Mouse (Mus musculus): ENCODE measurements at regions not wholly inside any gene's neighbourhood (a gene's known extent, or its start where the extent isn't known, plus 50 kb on each side); places are given as distances from the start of the nearest gene placed in this dataset.

DNA sequence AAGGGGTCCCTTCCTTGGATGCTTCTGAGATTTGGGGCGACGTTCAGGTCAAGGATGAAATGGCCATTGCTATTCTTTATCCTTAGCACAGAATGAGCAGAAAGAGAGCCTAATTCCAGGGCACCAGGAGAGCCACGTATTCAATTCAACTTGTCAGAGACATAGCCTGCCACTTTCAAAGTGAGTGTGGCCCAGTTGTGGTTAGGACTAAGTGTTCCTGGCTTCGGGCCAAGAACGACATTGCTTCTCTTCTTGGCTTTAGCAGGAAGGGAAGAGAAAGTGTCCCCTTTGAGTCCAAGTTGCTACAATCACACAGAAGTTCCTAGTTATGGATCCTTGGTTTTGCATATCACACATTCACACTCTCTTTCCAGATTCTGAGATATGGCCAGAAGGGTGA, 964.0 kb downstream of the Epha4 start:
- Histone ChIP-seq H3K4me1 (ENCODE audit: insufficient read depth, low read length) (no peaks in the 10 kb centered on the region), H3K27me3 (ENCODE audit: insufficient read depth, low read length) (no peaks in the 10 kb centered on the region), H3K27ac (no peak overlapping the region), H3K4me2 (ENCODE audit: low read depth, low read length) (no peak overlapping the region), H3K36me3 (ENCODE audit: insufficient read depth, low read length) (no peaks in the 10 kb centered on the region), H3K9me3 (ENCODE audit: low read length) (no peaks in the 10 kb centered on the region), H3K4me3 (ENCODE audit: low read length) (no peak overlapping the region), H3K9ac (replicated peaks; ENCODE audit: low read length) (no peak overlapping the region)
- no peak for TF ChIP-seq CTCF (IDR thresholded peaks at IDR 0.05; ENCODE audit: low read depth)
- 69% methylated on average over 5 of the region's 5 CpGs for WGBS
- DNase-seq (ENCODE audit: low spot score) (peak; percentile 26), ATAC-seq (no peak)

DNA sequence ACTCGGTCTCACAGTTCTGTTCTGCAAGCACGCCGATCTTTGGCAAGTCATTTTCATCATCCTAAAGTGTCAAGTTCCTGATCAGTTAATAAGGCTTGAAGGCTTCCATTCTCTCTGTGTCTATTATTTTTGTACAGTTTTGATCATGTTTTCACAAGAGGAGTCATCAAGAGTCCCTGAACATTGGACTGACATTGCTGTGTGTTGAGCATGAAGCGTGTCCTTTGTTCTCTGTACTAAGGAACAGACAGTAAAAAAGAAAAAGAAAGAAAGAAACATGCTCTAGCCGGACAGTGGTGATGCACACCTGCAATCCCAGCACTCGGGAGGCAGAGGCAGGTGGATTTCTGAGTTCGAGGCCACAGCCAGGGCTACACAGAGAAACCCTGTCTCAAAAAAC, 955.4 kb downstream of the Epha4 start:
- H3K9ac ChIP-seq (replicated peaks; ENCODE audit: low read length), result no peak overlapping the region
- no peak overlapping the region for H3K27ac ChIP-seq
- no peak overlapping the region for H3K4me2 ChIP-seq (ENCODE audit: low read depth, low read length)
- WGBS, result 85% methylated on average over 7 of the region's 7 CpGs
- no peaks in the 10 kb centered on the region for H3K9me3 ChIP-seq (ENCODE audit: low read length)
- H3K27me3 ChIP-seq (ENCODE audit: insufficient read depth, low read length), result no peaks in the 10 kb centered on the region
- no peaks in the 10 kb centered on the region for H3K4me1 ChIP-seq (ENCODE audit: insufficient read depth, low read length)
- DNase-seq (ENCODE audit: low spot score) (no peak), ATAC-seq (no peak)
- TF ChIP-seq CTCF (IDR thresholded peaks at IDR 0.05; ENCODE audit: low read depth), result no peak
- no peak overlapping the region for H3K4me3 ChIP-seq (ENCODE audit: low read length)
- no peaks in the 10 kb centered on the region for H3K36me3 ChIP-seq (ENCODE audit: insufficient read depth, low read length)

DNA sequence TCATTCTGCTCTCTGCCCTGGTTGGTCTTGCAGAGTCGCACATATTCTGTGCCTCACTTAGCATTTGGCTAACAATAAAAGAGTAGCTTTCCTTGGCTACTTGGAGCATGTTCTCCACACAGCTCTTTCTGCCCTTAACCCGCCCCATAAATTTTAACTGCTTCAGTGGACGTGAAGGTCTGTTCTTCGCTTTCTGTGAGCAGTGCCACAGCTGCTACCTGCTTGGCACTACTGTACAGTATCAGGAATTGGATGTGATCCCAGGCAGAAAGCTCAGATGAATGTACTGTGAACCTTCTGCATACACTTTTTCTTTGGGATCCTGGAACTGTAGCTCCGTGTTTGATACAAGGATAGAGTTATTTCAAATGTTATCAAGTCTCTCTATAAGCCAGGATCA, 939.4 kb downstream of the Epha4 start:
- Histone ChIP-seq H3K36me3 (ENCODE audit: insufficient read depth, low read length) (no peaks in the 10 kb centered on the region), H3K27ac (no peak overlapping the region), H3K4me2 (ENCODE audit: low read depth, low read length) (no peak overlapping the region), H3K4me1 (ENCODE audit: insufficient read depth, low read length) (no peaks in the 10 kb centered on the region), H3K4me3 (ENCODE audit: low read length) (no peak overlapping the region), H3K9me3 (ENCODE audit: low read length) (no peaks in the 10 kb centered on the region), H3K27me3 (ENCODE audit: insufficient read depth, low read length) (no peaks in the 10 kb centered on the region), H3K9ac (replicated peaks; ENCODE audit: low read length) (no peak overlapping the region)
- WGBS, result 44% methylated on average over 5 of the region's 5 CpGs
- DNase-seq (ENCODE audit: low spot score) (peak; percentile 78), ATAC-seq (peak; percentile 85)
- no peak for TF ChIP-seq CTCF (IDR thresholded peaks at IDR 0.05; ENCODE audit: low read depth)

DNA sequence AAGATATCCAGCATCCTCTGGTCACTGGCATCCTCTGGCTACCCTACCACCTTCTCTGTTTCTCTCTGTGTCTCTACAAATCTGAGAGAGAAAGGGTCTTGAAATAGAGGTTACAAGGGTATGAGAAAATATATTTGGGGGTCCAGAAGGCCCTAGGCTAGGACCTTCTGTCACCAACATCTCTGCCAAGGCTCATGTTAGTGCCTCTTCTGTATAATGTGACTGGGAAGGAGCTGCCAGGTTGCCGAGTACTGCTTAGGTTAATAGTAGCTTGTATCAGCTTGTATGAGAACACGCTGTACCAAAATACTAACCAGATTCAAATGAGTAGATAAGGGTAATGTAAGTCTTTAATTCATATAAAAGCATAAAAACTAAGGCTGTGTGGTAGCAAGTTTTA, 929.0 kb downstream of the Epha4 start:
- Histone ChIP-seq H3K9me3 (ENCODE audit: low read length) (no peaks in the 10 kb centered on the region), H3K36me3 (ENCODE audit: insufficient read depth, low read length) (no peaks in the 10 kb centered on the region), H3K27me3 (ENCODE audit: insufficient read depth, low read length) (no peaks in the 10 kb centered on the region), H3K4me3 (ENCODE audit: low read length) (no peak overlapping the region), H3K4me2 (ENCODE audit: low read depth, low read length) (no peak overlapping the region), H3K9ac (replicated peaks; ENCODE audit: low read length) (no peak overlapping the region), H3K4me1 (ENCODE audit: insufficient read depth, low read length) (no peaks in the 10 kb centered on the region), H3K27ac (no peak overlapping the region)
- 87% methylated on average over 2 of the region's 2 CpGs for WGBS
- ATAC-seq (no peak), DNase-seq (ENCODE audit: low spot score) (no peak)
- TF ChIP-seq CTCF (IDR thresholded peaks at IDR 0.05; ENCODE audit: low read depth), result no peak

DNA sequence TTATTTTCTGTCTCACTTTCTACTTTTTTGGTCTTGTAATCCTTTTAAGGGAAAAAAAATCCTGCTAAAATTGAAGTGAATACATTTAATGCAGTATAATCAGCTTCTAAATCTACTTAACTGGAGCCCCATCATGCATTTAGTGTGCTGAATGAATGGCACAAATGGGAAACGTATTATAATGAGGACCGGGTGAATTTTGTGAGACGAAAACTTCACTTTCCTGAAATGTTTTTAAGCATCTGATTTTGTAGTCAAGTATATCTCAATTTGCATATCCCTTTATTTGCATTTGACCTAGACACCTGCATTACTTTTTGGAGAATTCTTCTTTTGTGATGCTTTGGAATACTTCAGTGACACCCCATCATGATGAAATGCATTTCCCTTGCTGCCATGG, 889.1 kb downstream of the Epha4 start:
- H3K4me2 ChIP-seq (ENCODE audit: low read depth, low read length), result no peak overlapping the region
- no peak for ATAC-seq
- TF ChIP-seq CTCF (IDR thresholded peaks at IDR 0.05; ENCODE audit: low read depth), result no peak
- H3K9ac ChIP-seq (replicated peaks; ENCODE audit: low read length), result no peak overlapping the region
- H3K4me1 ChIP-seq (ENCODE audit: insufficient read depth, low read length), result no peaks in the 10 kb centered on the region
- no peaks in the 10 kb centered on the region for H3K9me3 ChIP-seq (ENCODE audit: low read length)
- WGBS, result 72% methylated on average over 3 of the region's 3 CpGs
- H3K27me3 ChIP-seq (ENCODE audit: insufficient read depth, low read length), result no peaks in the 10 kb centered on the region
- H3K36me3 ChIP-seq (ENCODE audit: insufficient read depth, low read length), result no peaks in the 10 kb centered on the region
- DNase-seq (ENCODE audit: low spot score), result no peak
- no peak overlapping the region for H3K4me3 ChIP-seq (ENCODE audit: low read length)
- no peak overlapping the region for H3K27ac ChIP-seq

DNA sequence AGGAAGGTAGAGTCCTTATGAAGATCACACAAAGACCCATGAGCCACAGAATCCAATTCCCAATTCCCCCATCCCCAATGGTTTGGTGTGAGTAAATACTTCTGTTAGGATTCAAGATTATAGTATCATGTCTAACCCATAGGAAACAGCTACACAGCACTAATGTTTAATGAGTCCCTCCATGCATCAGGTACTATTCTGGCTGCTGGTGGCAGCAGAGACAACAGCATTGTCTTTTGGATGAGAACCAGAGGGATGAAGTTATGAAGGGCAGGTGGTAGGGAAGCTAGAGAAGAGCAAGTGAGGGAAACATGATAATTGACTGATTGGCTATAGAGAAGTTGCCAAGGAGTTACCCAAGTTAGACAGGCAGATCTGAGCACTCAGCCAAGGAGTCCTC, 885.0 kb downstream of the Epha4 start:
- H3K27me3 ChIP-seq (ENCODE audit: insufficient read depth, low read length), result no peaks in the 10 kb centered on the region
- ATAC-seq (no peak), DNase-seq (ENCODE audit: low spot score) (no peak)
- no peak overlapping the region for H3K4me3 ChIP-seq (ENCODE audit: low read length)
- no peaks in the 10 kb centered on the region for H3K9me3 ChIP-seq (ENCODE audit: low read length)
- no peak for TF ChIP-seq CTCF (IDR thresholded peaks at IDR 0.05; ENCODE audit: low read depth)
- H3K36me3 ChIP-seq (ENCODE audit: insufficient read depth, low read length), result no peaks in the 10 kb centered on the region
- H3K27ac ChIP-seq, result no peak overlapping the region
- H3K9ac ChIP-seq (replicated peaks; ENCODE audit: low read length), result no peak overlapping the region
- H3K4me2 ChIP-seq (ENCODE audit: low read depth, low read length), result no peak overlapping the region
- H3K4me1 ChIP-seq (ENCODE audit: insufficient read depth, low read length), result no peaks in the 10 kb centered on the region

DNA sequence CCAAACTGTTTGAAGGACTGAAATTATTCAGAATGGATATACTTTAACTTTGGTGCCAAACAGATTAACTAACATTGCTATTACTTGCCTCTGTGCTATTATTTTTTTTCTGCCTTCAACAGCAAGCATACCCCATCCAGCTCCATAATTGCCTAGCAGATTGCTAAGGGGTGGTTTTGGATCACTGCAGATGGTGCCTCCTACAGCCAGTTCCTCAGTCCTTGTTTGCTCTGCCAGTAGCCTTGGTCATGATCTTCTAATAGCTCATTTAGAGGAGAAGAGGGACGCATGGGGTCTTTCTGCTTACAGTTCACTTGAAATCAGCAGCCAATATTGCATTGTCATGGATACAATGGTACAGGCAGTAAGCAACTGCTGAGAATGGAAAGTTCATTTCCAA, 880.8 kb downstream of the Epha4 start:
- DNase-seq (ENCODE audit: low spot score) (no peak), ATAC-seq (no peak)
- H3K4me1 ChIP-seq (ENCODE audit: insufficient read depth, low read length), result 0 out of 2 replicates have a peak, but pooled peaks cover 5% of the 10 kb centered on the region
- no peak overlapping the region for H3K9ac ChIP-seq (replicated peaks; ENCODE audit: low read length)
- no peaks in the 10 kb centered on the region for H3K27me3 ChIP-seq (ENCODE audit: insufficient read depth, low read length)
- no peak overlapping the region for H3K4me3 ChIP-seq (ENCODE audit: low read length)
- no peak for TF ChIP-seq CTCF (IDR thresholded peaks at IDR 0.05; ENCODE audit: low read depth)
- no peak overlapping the region for H3K27ac ChIP-seq
- no peaks in the 10 kb centered on the region for H3K9me3 ChIP-seq (ENCODE audit: low read length)
- H3K36me3 ChIP-seq (ENCODE audit: insufficient read depth, low read length), result no peaks in the 10 kb centered on the region
- WGBS, result 62% methylated on average over 1 of the region's 1 CpGs
- no peak overlapping the region for H3K4me2 ChIP-seq (ENCODE audit: low read depth, low read length)
